Mouse (Mus musculus) bone marrow, adult 2 months (tissue): Measurements from ENCODE around the gene Fyco1.

Experiments
- CTCF ChIP-seq: fragments of 200-500 bp; IDR thresholded peaks from 2 replicates; pipeline ENCODE4 v1.5.1; 2011; ENCODE audit warnings: low read length, control low read depth; ENCODE audit not compliant: control insufficient read depth, insufficient read depth
- POLR2A ChIP-seq: fragments of 200-500 bp; IDR thresholded peaks from 2 replicates; pipeline ENCODE4 v1.6.1; 2011; ENCODE audit warnings: low read depth, mild to moderate bottlenecking, control low read depth, low read length, borderline replicate concordance; ENCODE audit not compliant: control insufficient read depth

DNA sequence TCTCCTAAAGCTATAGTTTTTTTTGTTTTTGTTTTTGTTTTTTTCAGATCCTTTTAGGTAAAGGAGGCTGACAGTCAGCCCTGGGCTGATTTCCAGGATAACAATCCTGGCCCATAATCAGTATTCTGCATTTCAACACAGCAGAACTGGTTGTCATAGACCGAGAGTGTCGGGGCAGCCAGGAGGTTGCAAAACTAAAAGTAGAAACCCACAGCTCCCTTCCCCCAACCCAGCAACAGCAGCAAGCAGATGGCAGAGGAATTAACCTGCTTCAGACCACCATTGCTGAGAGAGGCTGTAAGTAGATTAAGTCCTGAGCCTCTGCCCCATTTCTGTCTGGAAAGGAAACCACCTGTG lies 1.0 kb downstream of the Fyco1 start:
- TF ChIP-seq POLR2A (no peak), CTCF (no peak)
